Mouse (Mus musculus) embryo, embryonic 11.5 days (tissue): ENCODE measurements around the gene Eif2ak4.

Experiments used
- DNase-seq: peaks from one replicate; pipeline ENCODE4 v3.0.0-alpha.2; 2012; ENCODE audit warnings: low read depth, low spot score

Eif2ak4 gene

DNA sequence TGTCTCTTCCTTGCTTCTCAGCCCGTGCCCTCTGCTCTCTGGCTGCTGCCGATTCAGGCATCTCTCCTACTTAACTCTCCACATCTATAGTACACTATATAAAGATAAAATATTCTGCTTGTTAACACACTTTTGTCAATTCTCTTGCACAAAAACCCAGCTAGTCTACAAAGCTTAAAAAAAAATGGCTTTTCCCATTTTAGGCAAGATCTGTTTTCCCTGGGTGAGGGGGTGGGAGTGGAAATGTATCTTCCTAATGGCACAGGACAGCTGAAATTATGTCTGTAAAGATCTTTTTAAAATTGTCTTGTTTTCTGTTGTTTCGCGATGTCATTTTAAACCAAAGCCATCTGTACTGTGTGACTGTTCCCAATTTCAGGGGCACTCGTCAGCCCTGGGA is 75.1 kb downstream of the Eif2ak4 start:
- DNase-seq: no peak

DNA sequence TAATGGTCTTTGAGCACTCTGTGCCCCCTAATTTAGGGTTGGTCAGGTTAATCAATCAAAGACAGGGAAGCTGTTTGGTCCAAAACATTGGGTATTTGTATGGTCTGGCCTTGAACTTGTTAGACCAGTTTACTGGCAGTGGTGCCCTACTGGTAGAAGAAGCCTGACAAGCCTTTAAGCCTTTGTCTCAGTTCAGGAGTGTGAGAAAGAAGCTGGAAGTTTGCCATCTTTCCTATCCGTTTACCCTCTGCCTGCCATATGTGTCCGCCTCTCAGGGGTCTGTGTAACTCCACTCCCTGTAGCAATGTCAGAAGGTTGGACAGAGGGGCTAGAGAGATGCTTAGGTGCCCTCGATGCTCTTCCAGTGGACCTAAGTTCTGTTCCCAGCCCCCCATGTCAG is 76.0 kb downstream of the Eif2ak4 start:
- DNase-seq: no peak

DNA sequence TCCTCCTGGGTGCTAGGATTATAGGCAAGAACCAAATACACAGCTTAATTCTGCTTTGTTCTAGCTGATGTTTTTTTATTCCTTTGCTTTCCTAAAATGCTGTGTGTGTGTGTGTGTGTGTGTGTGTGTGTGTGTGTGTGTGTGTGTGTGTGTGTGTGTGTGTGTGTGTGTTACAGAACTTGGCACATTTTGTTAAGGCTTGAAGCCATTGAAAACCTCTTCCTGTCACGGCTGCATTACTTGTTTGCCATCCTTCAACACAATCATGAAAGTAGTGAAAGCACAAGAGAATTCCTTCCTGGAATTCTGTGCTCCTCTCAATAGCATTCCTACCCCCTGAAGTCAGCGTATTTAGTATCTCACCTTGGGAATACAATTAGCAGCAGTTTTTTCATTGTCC is 77.5 kb downstream of the Eif2ak4 start:
- DNase-seq: no peak

DNA sequence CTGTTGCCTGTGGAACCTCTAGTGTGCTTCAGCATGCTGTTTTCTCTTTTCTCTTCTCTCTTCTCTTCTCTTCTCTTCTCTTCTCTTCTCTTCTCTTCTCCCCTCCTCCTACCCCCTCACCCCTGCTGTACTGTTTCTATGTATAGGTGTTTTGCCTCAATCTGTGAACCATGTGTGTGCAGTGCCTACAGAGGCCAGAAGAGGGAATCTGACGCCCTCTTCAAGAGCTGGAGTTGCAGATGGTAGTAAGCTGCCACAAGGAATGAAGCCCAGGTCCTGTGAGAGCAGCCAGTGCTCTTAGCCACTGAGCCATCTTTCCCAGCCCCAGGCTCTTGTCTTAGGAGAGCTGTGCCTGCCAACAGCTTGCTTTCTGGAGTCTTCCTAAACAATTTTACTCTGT is 78.2 kb downstream of the Eif2ak4 start:
- no peak for DNase-seq

DNA sequence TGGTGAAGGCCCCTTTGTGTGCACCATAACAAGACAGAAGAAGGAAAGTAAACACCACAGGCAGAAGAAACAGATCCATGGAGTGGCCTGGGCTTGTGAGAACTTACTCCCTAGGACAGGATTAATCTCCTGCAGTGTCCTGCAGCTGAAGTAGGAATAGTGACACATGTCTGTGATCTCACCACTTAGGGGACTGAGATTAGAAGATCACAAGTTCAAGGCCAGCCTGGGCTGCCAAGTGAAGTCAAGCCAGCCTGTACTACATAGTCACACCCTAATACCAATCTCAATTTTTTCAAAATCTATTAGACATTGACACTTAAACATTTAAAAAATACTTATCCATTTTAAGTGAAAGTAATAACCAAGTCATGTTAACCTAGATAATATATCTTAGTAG is 79.9 kb downstream of the Eif2ak4 start:
- no peak for DNase-seq

DNA sequence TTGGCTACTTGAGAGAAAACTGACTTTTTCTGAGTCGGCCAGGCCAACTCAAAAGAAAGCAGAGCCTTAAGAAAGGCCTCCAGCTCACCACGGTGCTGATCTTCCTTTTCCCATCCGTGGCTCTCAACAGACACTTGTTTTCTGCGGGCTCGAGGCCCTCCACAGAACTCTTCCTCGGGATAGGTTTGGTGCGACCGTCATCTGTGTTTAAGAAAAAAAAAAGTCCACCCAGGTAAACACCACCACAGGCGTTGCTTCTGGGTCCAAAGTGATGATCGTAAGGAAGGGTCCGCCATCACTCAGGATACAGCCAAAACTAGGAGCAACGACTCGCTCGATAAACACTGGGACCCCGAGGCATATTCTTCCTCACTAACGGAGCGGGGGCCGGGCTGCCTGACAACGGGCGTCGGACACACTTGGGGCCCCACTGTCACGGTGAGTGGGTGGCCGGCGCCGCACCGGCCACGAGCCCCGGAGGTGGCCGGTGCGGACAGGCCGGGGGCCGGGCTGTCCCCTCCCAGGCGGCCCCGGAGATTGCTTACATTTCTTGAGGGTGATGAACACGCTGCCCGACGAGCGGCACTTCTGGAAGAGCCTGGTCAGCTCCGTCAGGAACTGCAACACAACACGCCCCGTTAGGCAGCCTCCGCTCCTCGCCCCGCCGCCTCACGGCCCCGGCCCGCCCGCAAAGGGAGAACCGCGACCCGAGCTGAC is 90.6 kb downstream of the Eif2ak4 start:
- DNase-seq: no peak

DNA sequence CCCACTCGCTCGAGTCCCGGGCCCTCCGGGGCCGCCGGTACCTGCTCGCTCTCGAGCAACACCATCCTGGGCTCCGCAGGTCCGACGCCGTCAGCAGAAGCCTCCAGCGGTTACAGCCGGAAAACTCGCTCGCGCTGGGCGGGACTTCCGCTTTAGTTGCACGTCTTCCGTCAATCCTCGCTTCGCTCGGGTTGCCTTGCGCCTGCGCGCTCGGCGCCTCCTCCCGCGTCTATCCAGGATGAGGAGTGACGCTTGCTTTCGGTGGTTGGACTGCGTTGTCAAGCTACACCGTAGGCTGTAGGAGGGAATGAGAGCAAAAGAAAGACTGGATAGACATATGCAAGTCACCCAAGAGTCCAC is 91.1 kb downstream of the Eif2ak4 start, which contains the start of gene Srp14:
Gene Srp14 (minus strand): TSS at position 162 of the 360 bp plus-strand sequence.
- DNase-seq: peak; percentile 94

DNA sequence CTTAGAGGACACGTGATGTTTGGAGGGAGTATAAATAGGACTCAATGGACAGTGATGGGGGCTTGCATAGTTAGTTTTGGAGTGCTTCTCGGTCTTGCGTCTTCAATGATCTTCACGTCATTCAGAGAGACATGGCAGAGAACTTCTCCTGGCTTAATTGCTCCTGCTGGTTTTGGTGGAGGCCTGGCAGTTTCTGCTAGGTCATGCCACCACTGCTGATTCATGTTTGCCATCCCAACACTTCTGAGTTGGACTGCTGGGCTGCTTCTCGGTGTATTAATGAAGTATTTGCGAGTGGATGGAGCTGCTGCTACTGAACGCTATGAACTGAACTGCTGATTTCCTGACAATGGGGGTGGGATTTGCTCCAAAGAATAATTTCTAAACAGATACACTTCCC is 92.5 kb downstream of the Eif2ak4 start:
- no peak for DNase-seq

DNA sequence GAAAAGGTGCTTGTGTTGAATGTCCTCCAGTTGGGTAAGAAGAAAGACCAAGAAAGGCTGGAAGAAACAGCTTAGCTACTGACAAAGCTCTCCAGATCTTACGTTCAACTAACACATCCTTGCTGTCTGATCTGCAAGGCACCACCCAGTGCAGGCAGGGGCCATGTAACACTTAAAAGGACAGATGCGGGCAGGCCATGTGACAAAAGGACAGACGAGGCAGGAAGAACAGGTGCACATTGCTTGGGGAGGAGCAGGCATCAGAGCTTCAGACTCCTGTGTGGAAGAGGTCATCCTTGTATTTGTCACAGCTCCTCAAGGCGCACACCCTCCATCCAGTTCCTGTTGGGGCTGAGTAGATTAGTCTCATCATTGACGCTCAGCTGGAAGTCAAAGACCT is 94.6 kb downstream of the Eif2ak4 start:
- no peak for DNase-seq

DNA sequence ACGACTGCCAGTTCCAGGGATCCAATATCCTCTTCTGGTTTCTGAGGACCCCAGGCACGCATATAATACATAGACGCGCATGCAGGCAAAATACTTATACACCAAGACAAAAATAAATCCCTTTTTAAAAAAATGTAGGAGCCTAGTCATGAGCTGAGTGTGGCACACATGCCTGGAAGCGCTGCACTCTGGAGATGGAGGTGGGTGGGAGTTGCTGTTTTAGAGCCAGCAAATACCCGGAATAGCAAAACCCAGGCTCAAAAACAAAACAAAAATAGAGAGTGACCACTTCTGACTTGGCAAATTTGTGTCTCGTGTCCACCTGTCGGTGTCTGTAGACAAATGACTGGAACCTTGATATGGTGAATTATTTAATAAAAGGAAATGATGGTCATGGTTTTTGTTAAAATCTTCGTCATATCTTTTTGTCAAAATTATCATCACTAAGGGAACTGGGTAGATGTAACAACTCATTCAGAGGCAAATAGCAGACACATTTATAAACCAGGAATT is 96.0 kb downstream of the Eif2ak4 start:
- DNase-seq: no peak

DNA sequence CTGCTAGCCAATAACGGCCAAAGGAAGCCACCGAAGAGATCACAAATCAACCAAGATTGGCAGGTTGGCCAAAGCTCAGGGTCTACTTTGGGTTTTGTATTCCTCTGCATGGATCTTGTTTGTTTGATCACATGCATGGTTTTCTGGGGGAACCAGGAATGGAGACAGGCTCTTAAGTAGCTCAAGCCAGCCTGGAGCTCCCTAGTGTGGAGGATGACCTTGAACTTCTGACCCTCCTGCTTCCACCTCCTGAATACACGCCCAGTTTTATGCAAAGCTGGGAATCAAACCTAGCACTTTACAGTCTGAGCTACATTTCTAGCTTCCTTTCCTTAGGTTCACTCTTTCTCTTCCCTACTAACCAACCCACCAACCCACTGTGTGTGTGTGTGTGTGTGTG is 97.0 kb downstream of the Eif2ak4 start:
- no peak for DNase-seq

DNA sequence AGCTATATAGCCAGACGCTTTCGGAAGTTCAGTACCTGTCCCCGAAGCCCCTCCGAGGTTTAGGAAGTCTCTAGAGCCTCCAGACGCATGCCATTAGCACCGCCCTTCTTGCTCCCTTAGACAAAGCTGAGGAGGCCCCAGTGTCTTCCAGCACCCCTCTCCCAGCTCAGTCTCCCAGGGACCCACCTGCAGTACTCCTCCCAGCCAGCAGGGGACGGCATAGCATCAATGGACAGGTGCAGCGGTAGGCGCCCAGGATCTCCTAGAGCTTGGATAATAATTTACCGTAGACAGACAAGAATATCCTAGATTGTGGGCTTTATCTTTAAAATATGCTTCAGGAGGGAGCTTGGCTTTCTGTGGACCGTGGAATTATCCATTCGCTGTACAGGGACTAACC is 98.5 kb downstream of the Eif2ak4 start:
- peak; percentile 70 for DNase-seq

DNA sequence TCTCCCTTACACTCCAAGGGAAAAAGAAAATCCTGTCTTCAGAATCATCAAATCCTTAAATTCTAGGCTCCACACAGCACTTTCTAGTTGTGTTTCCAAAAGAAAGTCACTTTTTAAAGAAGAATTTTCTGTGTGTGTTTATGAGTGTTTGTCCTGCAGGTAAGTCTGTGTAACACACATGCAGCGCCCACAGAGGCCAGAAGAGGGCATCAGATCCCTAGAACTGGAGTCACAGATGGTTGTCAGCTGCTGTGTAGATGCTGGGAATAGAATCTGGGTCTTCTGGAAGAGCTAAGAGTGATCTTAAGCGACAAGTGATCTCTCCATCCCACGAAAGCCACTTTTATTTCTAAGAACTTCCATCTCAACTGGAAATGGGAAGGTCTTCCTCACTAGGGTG is 99.4 kb downstream of the Eif2ak4 start:
- no peak for DNase-seq

DNA sequence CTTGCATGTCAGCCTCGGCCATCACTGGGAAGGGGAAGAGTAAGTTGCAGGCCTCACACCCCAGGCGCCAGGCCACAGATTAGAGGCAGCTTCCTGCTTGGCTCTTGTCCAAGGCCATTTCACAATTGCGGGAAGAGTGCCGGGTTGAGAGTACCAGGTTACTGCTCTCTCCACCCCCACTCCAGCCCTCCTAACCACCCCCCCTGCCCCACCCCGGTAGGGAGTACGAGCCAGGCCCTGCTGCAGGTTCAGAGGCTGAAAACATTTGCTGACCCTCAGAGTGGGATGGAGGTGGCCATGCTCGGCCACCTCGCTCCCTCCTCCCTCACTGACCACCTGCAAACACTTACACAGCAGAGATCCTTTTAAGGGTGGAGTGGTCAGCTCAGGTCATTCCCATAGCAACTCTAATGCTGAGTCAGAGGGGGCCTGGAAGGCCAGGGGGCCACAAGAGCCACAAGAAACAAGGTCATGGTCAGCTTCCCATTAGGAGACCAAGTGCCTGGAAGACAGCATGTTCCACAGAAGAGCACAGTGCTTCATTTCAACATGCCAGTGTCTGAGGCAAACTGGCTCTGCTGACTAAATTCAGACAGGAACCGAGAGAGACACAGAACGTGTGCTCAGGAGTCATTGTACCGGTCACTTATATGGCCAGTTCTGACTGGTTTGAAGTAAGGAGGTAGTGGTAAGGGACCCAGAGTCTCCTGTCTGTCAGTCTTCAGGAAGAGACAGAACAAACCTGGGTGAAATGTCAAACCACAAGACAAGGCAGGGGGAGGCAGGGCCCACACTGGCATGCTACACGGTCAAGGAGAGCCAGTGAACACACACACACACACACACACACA is 102.0 kb downstream of the Eif2ak4 start:
- DNase-seq: no peak

DNA sequence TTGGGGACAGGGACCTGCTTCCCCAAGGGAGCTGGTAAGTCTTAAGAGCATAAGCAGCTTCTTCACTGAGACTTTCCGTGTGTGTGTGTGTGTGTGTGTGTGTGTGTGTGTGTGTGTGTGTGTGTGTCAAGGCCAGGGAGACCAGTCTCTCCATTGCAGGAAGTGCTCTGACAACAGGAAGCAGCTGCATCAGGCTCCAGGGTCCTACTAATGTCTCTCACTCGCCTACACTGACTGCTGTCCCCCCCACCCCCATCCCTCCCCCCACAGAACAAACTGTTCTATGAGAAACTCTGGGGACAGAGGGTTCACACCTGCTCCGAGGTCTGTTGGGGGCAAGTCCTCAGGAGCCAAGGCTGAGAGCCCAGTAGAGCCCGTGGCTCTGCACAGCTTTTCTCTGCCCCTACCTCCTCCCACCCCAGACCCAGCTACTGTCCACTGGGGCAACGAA is 102.9 kb downstream of the Eif2ak4 start:
- no peak for DNase-seq

DNA sequence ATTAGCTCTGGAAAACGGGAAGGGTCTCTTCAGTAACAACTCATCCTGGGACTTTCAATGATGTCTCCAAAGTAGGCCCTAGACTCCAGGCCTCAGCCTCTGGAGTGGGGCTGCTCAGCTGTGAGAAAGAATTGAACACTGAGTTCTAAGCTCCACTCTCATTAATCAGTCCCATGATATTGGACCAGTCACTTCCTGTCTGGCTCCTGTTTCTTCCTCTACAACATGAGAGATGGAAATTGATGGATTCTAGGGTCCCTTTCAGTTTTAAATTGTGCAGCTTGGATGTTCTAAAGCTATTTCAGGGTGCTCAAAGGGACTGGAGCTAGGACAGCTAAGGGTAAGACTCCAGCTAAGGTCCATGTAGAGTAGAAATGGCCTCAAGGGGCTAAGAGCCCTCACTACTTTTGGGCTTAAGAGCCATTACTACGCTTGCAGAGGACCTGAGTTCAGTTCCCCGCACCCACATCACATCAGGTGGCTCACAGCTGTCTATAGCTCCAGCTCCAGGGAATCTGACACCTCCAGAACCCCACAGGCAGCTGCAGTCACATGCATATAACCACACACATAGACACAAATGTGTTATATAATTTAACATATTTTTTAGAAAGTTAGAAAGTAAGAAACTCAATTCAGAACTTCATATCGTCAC is 103.5 kb downstream of the Eif2ak4 start:
- no peak for DNase-seq

DNA sequence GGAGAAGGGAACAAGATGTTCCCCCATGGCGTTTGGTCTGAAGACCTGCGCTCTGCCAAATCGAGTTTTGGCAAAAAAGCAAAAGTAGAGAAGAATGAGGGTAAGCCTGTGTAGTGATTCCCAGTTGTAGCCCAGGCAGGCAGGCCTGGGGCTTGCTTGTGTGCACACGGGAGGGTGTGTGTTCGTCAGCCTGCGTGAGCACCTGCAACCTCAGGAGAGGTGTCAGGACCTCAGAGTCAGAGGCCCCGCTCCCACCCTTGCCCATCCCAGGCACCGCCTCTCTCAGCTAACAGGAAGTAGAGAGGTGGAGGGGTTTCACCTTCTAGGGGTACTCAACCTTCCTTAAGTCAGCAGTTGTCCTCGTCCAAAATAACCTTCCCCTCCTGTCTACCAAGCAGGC is 106.6 kb downstream of the Eif2ak4 start:
- DNase-seq: no peak

DNA sequence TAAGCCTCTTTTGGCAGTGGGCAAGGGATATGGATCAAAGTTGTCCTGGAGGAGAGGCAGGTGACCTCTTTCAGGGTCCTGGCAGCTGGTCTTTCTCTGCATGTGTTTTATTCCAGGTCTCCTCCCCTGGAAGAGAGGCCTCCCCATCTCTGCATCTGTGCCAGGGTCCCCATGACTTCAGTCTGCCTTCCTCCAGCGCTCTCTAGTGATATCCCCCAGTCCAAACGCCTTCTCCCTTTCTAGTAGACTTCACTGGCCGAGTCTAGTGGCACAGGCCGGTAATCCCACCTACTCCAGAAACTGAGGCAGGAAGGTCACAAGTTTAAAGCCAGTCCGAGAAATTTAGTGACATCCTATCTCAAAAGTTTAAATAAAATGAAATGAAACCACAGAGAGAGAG is 109.5 kb downstream of the Eif2ak4 start:
- DNase-seq: no peak

DNA sequence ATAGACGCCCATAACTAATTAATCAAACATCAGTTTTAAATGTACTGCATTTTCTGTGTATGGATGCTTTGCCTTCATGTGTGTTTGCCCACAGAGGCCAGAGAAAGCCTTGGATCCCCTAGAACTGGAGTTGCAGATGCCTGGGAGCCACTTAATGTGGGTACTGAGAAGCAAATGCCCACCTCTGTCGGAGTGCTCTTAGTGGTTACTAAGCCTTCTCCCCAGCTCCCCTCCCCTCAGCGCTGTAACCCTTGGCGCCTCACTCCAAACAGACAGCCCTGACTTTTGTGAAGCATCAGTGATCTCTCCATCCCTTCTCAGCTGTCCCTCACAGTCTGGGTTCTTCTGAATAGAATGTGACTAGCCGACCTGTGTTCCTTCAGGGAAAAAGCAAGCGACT is 110.1 kb downstream of the Eif2ak4 start:
- no peak for DNase-seq

DNA sequence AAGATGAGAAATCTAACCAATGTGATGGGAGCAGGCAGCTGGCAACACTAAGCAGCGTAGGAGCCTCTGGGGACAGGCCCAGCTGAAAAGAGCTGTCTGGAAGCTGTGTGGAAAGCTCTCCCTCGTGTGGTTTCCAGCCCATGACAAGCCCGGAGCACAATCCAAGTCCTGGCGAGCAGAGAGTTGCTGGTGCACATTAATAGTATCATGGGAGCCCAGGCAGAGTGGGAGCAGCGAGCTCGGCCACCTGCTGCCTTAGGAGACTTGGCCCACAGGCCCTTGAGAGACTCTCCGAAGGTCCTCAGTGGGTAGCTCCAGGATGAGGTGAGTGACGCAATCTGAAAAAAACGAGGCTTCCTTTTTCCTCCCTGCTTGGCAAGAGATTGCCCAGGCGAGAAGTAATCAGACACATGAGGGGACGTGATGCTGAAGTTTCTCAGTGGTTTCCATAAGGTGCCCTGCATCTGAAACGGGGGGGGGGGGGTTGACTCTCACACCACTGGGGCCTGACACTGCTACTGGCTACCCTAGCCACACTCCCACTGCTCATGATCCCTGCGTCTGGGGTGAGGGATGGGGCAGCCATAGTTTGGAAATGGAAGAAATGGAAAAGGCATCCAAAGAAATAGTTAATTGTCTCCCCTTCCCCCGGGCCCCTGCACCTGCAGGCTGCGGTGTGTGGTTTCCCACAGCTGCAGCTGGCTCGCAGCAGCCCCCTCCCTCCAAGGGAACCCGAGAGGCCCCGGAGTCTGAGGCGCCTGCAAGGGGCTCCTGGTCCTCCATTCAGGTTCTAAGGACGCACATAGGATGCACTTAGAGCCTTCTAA is 110.9 kb downstream of the Eif2ak4 start:
- DNase-seq: no peak

DNA sequence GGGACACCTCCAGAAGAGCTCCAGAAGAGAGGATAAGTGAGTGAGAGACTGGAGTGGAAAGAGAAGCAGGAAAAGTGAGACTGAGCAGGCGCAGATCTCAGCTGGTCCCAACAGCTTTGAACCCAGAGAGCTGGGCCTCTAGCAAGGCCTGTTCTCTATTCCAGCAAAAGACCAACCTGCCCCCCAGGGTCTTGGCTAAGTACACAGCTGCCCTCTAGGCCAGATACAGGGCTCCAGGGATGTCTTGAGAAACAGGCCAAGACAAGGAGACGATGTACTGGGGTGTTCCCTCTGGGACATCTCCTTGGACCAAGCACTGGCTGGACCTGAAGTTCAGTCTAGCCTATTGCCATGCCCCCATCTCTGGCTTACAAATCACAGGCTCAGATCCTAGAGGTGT is 111.8 kb downstream of the Eif2ak4 start:
- no peak for DNase-seq

DNA sequence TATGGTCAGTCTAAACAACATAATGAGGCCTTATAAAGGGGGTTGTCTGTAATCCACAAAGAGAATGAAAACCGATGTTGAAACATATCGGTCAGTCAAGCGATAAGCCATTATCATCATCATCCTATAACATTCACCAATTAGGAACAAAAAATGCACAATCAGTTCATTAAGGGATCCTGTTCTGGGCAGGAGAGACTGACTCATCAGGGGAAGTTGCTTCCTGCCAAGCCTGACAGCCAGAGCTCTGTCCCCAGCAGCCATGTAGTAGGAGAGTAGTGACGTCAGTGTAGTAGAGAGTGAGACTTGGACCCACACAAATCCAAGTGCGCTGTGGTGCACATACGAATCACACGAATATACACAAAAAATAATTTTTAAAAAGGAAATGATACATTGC is 118.7 kb downstream of the Eif2ak4 start:
- DNase-seq: no peak
